In genomic region chr4:117652727-117653126, GRCm38 (mm10) we compare ENCODE assay signal across 18 mouse cellular contexts. TPM values are rescaled to one million over a fixed set of nuclear protein-coding genes. Genes with fewer than 3 reads are reported as not detected.
DNase-seq lines count a peak whose midpoint lies in the region; ATAC-seq lines count a peak whose summit lies in the region.
"Had no signal": no experiment of that assay in that cellular context is flagged by ENCODE, and none has a peak within 500 bp of the region (broad histone marks: within the 10 kb centered on the region; RNA-seq: fewer than 3 reads in every experiment).

No protein-coding gene starts in this region.

- H3K9me3 ChIP-seq in midbrain, embryonic 11.5 days (ENCODE audit: control insufficient read depth, low read length): no peaks in the 10 kb centered on the region
- no peaks in the 10 kb centered on the region for H3K9me3 ChIP-seq in midbrain, embryonic 15.5 days
- no peaks in the 10 kb centered on the region for H3K9me3 ChIP-seq in liver, embryonic 11.5 days (ENCODE audit: control insufficient read depth, low read length)
- H3K9me3 ChIP-seq: embryonic facial prominence, embryonic 10.5 days; heart, embryonic 15.5 days had no signal

- H3K36me3 ChIP-seq in midbrain, embryonic 11.5 days (ENCODE audit: control insufficient read depth, insufficient read depth, low read length): no peaks in the 10 kb centered on the region
- no peaks in the 10 kb centered on the region for H3K36me3 ChIP-seq in midbrain, embryonic 15.5 days (replicated peaks)
- no peaks in the 10 kb centered on the region for H3K36me3 ChIP-seq in liver, embryonic 11.5 days (ENCODE audit: control insufficient read depth, insufficient read depth, low read length)

- no peak overlapping the region for H3K4me2 ChIP-seq in midbrain, embryonic 11.5 days
- H3K4me2 ChIP-seq in midbrain, embryonic 15.5 days: no peak overlapping the region
- H3K4me2 ChIP-seq in liver, embryonic 11.5 days: no peak overlapping the region
- H3K4me2 ChIP-seq: heart, embryonic 15.5 days had no signal

- H3K27ac ChIP-seq in midbrain, embryonic 11.5 days (ENCODE audit: low read depth, low read length): no peak overlapping the region
- H3K27ac ChIP-seq in midbrain, embryonic 15.5 days: no peak overlapping the region
- no peak overlapping the region for H3K27ac ChIP-seq in liver, embryonic 11.5 days (ENCODE audit: low read depth, low read length)
- H3K27ac ChIP-seq: heart, embryonic 15.5 days had no signal

- no peak overlapping the region for H3K4me3 ChIP-seq in midbrain, embryonic 11.5 days (ENCODE audit: low read depth, low read length)
- H3K4me3 ChIP-seq in midbrain, embryonic 15.5 days: no peak overlapping the region
- H3K4me3 ChIP-seq in liver, embryonic 11.5 days (ENCODE audit: low read depth, low read length): no peak overlapping the region
- H3K4me3 ChIP-seq: embryonic facial prominence, embryonic 10.5 days; heart, embryonic 15.5 days; myocyte had no signal

- ATAC-seq in midbrain, embryonic 11.5 days (ENCODE audit: low FRiP score): no peak
- no peak for ATAC-seq in midbrain, embryonic 15.5 days (replicated peaks)
- ATAC-seq in liver, embryonic 11.5 days (replicated peaks; ENCODE audit: low FRiP score): peak; percentile 77
- ATAC-seq in megakaryocyte-erythroid progenitor cell, adult 5-6 weeks (replicated peaks; ENCODE audit: low FRiP score, low TSS enrichment, poor library complexity, severe bottlenecking): peak; percentile 64
- ATAC-seq: activated CD4-positive, CD25-positive, alpha-beta regulatory T cell, adult 4 months; forebrain, embryonic 14.5 days had no signal

- H3K4me1 ChIP-seq in midbrain, embryonic 11.5 days (ENCODE audit: control insufficient read depth, insufficient read depth, low read length): peaks cover 63% of the 10 kb centered on the region
- H3K4me1 ChIP-seq in midbrain, embryonic 15.5 days: peaks cover 71% of the 10 kb centered on the region
- H3K4me1 ChIP-seq in liver, embryonic 11.5 days (replicated peaks; ENCODE audit: control insufficient read depth, insufficient read depth, low read length): peaks cover 16% of the 10 kb centered on the region

- H3K27me3 ChIP-seq in midbrain, embryonic 11.5 days (ENCODE audit: control insufficient read depth, insufficient read depth, low read length): no peaks in the 10 kb centered on the region
- H3K27me3 ChIP-seq in midbrain, embryonic 15.5 days (replicated peaks): no peaks in the 10 kb centered on the region
- no peaks in the 10 kb centered on the region for H3K27me3 ChIP-seq in liver, embryonic 11.5 days (replicated peaks; ENCODE audit: control insufficient read depth, insufficient read depth, low read length)
- H3K27me3 ChIP-seq: heart, embryonic 15.5 days had no signal

- peak; percentile 85 for DNase-seq in midbrain, embryonic 11.5 days (ENCODE audit: low spot score, missing footprints)
- peak; percentile 31 for DNase-seq in c-Kit-positive CD71-positive TER-119-positive erythroid progenitor cells, embryonic 14.5 days (ENCODE audit: low spot score)
- no peak for DNase-seq in liver, embryonic 11.5 days (ENCODE audit: low spot score)
- DNase-seq in left cerebral cortex, adult 18-20 months (ENCODE audit: low spot score in 2 of 2): no peak
- no peak for DNase-seq in urinary bladder, adult 18-20 months (ENCODE audit: low spot score in 2 of 2)
- DNase-seq: adrenal gland, postnatal 25 days; cerebellum, adult 2 months; gastrocnemius, postnatal 25 days; kidney, adult 8-10 months; kidney, postnatal 36 days; thymus, postnatal 36 days had no signal

- 33% methylated on average over 5 of the region's 5 CpGs for WGBS in midbrain, embryonic 11.5 days
- WGBS in midbrain, embryonic 15.5 days: 44% methylated on average over 5 of the region's 5 CpGs
- 40% methylated on average over 5 of the region's 5 CpGs for WGBS in liver, embryonic 11.5 days

- H3K9ac ChIP-seq in midbrain, embryonic 11.5 days (ENCODE audit: low read length): no peak overlapping the region
- H3K9ac ChIP-seq in midbrain, embryonic 15.5 days: no peak overlapping the region
- no peak overlapping the region for H3K9ac ChIP-seq in liver, embryonic 11.5 days (ENCODE audit: low read depth, low read length)
- H3K9ac ChIP-seq: heart, embryonic 15.5 days had no signal

RNA-seq across cellular contexts. Expression of gene Dmap1, which starts 29.3 kb away (rescaled TPM):
- 80.7 and 81.2 TPM in 2 replicates for polyA plus RNA-seq in midbrain, embryonic 11.5 days (2014; fragmentation: Nextera tagmentation; extraction: Ambion mirVana)
- polyA plus RNA-seq in midbrain, embryonic 15.5 days (2015; fragmentation: Nextera tagmentation; extraction: Ambion mirVana): 82.5 and 84.8 TPM in 2 replicates
- polyA plus RNA-seq in liver, embryonic 11.5 days (2014; fragmentation: Nextera tagmentation; extraction: Ambion mirVana): 56.7 and 59.0 TPM in 2 replicates
- 28.2 and 41.6 TPM in 2 replicates for total RNA-seq in megakaryocyte-erythroid progenitor cell, adult 5-6 weeks (2014; fragmentation: Nextera tagmentation)
- total RNA-seq in megakaryocyte-erythroid progenitor cell, adult 5-6 weeks (2017): 28.0 and 34.6 TPM in 2 replicates
- total RNA-seq in left cerebral cortex, adult 18-20 months (2021): 10 to 100 TPM; 38.8 to 39.6 TPM

Comparison
In these comparisons a context has a peak if more than half of its experiments do, and no peak if none do; other contexts are left out.
1. ATAC-seq: peak in liver, embryonic 11.5 days (single experiment) and megakaryocyte-erythroid progenitor cell, adult 5-6 weeks (single experiment); none in midbrain, embryonic 11.5 days (single experiment) and midbrain, embryonic 15.5 days (single experiment).
2. DNase-seq: peak in midbrain, embryonic 11.5 days (single experiment) and c-Kit-positive CD71-positive TER-119-positive erythroid progenitor cells, embryonic 14.5 days (single experiment); none in liver, embryonic 11.5 days (single experiment), left cerebral cortex, adult 18-20 months (0 of 2) and urinary bladder, adult 18-20 months (0 of 2).